Mouse (Mus musculus): ENCODE results near the gene Yaf2.

DNA sequence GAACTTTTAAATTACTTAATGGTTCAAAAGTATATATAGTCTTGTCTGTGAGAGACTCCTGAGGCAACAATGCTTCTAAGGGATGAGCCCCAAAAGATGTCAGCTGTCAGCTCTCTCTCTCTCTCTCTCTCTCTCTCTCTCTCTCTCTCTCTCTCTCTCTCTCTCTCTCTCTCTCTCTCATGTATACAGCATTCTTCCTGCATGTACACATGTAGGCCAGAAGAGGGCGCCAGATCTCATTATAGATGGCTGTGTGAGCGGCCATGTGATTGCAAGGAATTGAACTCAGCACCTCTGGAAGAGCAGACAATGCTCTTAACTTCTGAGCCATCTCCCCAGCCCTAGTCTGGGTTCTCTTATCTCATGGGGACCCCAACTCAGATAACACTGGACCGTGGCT is 42.4 kb upstream of the Yaf2 start:
- TF ChIP-seq CTCF (IDR thresholded peaks at IDR 0.05; ENCODE audit: borderline replicate concordance, control insufficient read depth, extremely low read depth, insufficient read depth, low read length, poor library complexity) (no peak), POLR2A (IDR thresholded peaks at IDR 0.05; ENCODE audit: control insufficient read depth, extremely low read depth, insufficient read depth, low read length, poor library complexity) (no peak)
